Mouse (Mus musculus) cerebellum, adult (tissue): ENCODE measurements around the gene Sufu.

Experiments used
- ATAC-seq: cut with Nextera tagmentation; 2 replicates; pipeline ENCODE4 v1.9.2; 2017; ENCODE audit warnings: mild to moderate bottlenecking, moderate library complexity, mixed read lengths; ENCODE audit not compliant: insufficient number of reproducible peaks, low FRiP score, low TSS enrichment

Gene Sufu

GRCm38 (mm10) chr19:46396686-46397435 is at the start of gene Sufu:
TSS of gene Sufu (plus strand) at chr19:46396896.
- ATAC-seq: peak; percentile 81

GRCm38 (mm10) chr19:46347146-46347545 is 49.5 kb upstream of the Sufu start:
- ATAC-seq: no peak

GRCm38 (mm10) chr19:46347936-46348668 is 48.6 kb upstream of the Sufu start:
- ATAC-seq: no peak

GRCm38 (mm10) chr19:46348761-46349458 is 47.8 kb upstream of the Sufu start:
- ATAC-seq: peak; percentile 96

- ATAC-seq: 0 out of 2 replicates have a peak, but pooled peaks have one; percentile 1
Measured at GRCm38 (mm10) chr19:46349550-46349949, 47.1 kb upstream of the Sufu start.

DNA sequence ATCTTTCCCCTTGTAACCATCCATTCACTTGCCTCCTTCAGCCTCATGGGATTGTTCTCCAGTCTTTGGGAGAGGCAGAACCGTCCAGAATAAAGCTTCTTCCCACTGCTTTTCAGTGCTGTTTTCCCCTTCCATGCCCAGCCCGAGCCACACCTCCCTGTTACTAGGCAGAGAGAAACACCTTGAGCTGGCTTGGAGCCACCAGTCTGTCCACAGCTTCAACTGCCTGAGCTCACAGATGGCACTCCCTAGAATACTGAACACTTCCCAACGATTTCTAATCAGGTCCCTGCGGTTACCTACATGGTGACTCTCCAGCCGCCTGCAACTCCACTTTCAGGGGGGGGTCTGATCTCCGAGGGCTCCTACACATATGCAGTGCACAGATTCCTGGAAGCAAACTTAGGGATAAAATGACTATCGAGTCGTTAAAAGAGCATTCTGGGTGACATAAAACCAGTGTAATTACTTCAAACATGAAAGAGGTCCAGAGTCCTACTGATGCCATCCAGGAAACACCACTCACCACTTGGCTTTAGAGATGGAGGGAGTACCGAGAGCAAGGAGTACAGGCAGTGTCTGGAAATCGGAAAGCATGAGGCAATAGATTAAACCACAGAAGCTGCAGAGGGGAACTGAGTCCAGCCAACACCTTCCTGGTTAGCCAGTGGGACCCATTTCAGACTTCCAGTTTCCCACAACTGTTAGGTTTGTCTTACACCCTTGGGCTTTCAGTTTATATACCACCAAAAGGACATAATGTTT is 46.3 kb upstream of the Sufu start, which contains the start of gene 2310034G01Rik:
Gene 2310034G01Rik, minus strand, starts transcription at position 135 of the 765 bp plus-strand sequence.
- no peak for ATAC-seq

DNA sequence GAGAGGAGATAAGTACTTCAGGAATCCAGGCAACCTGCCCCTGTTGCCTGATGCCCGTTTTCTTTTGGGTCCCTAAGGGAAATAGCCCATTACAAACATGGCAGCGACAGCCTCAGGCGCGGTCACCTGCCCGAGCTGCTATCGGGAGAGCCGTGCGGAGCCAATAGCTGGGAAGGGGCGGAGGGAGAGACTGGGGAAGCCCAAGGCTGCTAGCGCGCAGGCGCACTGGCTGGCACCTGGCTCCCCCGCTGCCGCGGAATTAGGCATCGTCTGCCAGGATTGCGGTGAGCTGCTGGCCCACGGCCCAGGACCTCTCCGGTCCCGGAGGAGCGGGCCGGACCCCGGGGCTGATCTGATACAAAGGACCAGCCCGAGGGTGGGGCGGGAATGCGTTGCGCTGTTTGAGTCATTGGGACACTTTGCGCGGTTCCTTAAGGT is 40.0 kb upstream of the Sufu start:
- peak; percentile 91 for ATAC-seq

- ATAC-seq: 0 out of 2 replicates have a peak, but pooled peaks have one; percentile 12
Measured at GRCm38 (mm10) chr19:46357344-46358280, 39.1 kb upstream of the Sufu start.

GRCm38 (mm10) chr19:46358381-46358780 is 38.3 kb upstream of the Sufu start:
- no peak for ATAC-seq

- no peak for ATAC-seq
Measured at GRCm38 (mm10) chr19:46362104-46362503, 34.6 kb upstream of the Sufu start.

GRCm38 (mm10) chr19:46363294-46364009 is 33.2 kb upstream of the Sufu start:
- ATAC-seq: no peak

- ATAC-seq: no peak
Measured at GRCm38 (mm10) chr19:46367798-46368590, 28.7 kb upstream of the Sufu start.

DNA sequence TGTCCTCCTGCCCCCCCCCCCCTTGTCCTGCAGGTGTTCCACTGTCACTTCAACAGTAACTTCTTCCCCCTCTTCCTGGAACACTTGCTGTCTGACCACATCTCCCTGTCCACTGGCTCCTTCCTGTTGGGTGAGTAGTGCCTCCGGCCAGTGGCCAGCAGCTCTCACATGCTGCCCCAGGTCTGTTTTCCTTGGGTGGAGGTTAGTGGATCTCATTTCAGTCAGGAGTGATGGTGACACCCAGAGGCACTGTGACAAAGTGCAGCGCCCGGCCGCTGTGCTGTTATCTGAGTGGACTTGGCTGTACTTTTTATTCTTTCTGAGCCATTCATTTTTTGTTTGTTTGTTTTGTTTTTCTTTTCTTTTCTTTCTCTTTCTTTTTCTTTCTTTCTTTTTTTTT is 27.5 kb upstream of the Sufu start:
- peak; percentile 61; the same call in 1 of the 2 replicates for ATAC-seq

DNA sequence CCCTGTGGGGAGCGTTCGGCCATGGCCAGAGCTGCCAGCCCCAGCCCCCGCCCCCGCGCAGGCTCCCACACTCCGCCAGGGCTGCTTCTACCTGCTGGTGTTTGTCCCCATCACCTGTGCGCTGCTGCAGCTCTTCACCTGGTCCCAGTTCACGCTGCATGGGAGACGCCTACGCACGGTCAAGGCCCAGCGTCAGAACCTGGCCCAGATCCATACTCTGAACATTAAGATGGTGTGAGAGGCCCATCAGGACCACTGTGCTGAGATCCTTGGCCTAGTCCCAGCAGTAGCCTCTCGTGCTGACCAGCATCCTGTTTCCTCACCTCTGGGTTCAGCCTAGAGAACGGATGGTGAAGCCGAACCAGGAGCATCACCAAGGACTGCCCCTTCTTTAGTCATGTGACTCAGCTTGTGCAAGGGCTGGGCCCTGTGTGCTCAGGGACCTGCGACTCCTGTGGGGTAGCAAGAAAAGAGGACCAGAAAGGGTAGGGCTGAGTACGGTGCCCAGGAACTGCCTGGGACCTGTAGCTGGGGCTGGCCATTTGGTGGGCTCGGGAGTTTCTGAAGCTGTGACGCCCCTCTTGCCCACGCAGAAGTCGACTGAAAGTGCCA is 22.1 kb upstream of the Sufu start:
- no peak for ATAC-seq

DNA sequence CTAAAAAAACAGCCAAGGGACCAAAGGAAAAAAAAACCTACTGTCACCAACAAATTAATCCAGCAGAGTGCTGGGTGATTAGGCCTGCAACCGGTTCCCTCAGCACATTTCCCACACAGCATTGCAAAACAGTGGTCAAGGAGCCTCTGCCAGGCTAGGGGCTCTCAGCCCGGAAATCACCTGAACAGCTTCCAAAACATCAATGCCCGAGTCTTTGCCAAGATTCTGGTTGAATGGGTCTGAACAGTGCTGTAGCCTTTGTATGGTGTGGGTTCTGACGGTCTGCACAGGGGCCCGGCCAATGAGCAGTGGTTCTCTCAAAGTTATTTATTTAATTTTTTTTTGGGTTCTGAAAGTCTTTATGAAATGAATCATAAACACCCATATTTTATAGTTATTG is 21.2 kb upstream of the Sufu start:
- no peak for ATAC-seq

DNA sequence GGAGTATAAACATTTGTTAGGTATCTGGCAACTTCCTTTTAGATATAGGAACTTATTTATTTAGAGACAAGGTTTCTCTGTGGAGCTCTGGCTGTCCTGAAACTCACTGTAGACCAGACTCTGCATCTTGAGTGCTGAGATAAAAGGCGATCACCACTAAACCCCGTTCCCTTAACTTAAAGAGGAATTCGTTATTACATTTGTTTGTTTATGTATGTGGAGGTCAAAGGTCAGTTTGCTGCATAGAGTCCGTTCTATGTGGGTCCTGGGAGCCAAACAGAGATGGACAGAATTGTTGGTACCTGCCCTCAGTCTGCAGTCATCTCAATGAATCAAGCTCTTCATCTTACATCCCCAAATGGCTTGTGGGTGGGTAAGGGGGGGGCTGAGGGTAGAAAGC is 20.8 kb upstream of the Sufu start:
- no peak for ATAC-seq

- ATAC-seq: no peak
Measured at GRCm38 (mm10) chr19:46382275-46382674, 14.4 kb upstream of the Sufu start.
